Mouse (Mus musculus) MEL (cell line): ENCODE results near the gene Raly. TPM values are rescaled to one million over a fixed set of nuclear protein-coding genes. Genes with fewer than 3 reads are reported as not detected.
A peak's percentile ranks its signal among the peaks of the same experiment; 100 is the strongest.

Source experiments
- DNase-seq: peaks from one replicate; pipeline ENCODE4 v3.0.0; 2011; ENCODE audit warnings: low read depth, low spot score
- H3K27ac ChIP-seq: 2 replicates; pipeline ENCODE4 v1.5.1; 2012; ENCODE audit warnings: low read depth, mild to moderate bottlenecking, control low read depth, low read length, moderate library complexity; ENCODE audit not compliant: control insufficient read depth
- H3K27me3 ChIP-seq, 2 experiments: fragments of 150-350 bp in 1 of 2; sonication (generic) in 1 of 2; 2 replicates each; pipeline ENCODE4 v1.6.1; 2012; ENCODE audit warnings: low read length in 2 of 2, mild to moderate bottlenecking in 2 of 2, improper control_type of control experiment in 1 of 2, moderate library complexity in 1 of 2; ENCODE audit not compliant: insufficient read depth in 2 of 2, control insufficient read depth in 1 of 2
- H3K36me3 ChIP-seq, 2 experiments: 2 replicates each; pipeline ENCODE4 v1.6.1; 2012 to 2014; ENCODE audit warnings: low read length in 2 of 2, improper control_type of control experiment in 1 of 2, inconsistent platforms in 1 of 2, mild to moderate bottlenecking in 1 of 2; ENCODE audit not compliant: insufficient read depth in 2 of 2, control insufficient read depth in 1 of 2
- H3K4me1 ChIP-seq, 2 experiments: fragments of 150-350 bp in 1 of 2; sonication (generic) in 1 of 2; 2 replicates each; pipeline ENCODE4 v1.6.1; 2012; ENCODE audit warnings: low read length in 2 of 2, improper control_type of control experiment in 1 of 2, mild to moderate bottlenecking in 1 of 2; ENCODE audit not compliant: insufficient read depth in 2 of 2, control insufficient read depth in 1 of 2
- H3K4me3 ChIP-seq, 2 experiments: fragments of 150-350 bp in 1 of 2; sonication (generic) in 1 of 2; 2 replicates each; pipeline ENCODE4 v1.5.1; 2012; ENCODE audit warnings: low read depth in 2 of 2, low read length in 2 of 2, mild to moderate bottlenecking in 2 of 2, moderate library complexity in 2 of 2, control low read depth in 1 of 2, improper control_type of control experiment in 1 of 2; ENCODE audit not compliant: control insufficient read depth in 1 of 2, insufficient read depth in 1 of 2
- H3K79me2 ChIP-seq: 2 replicates; pipeline ENCODE4 v1.6.1; 2012; ENCODE audit warnings: mild to moderate bottlenecking, low read length, moderate library complexity; ENCODE audit not compliant: control insufficient read depth, poor library complexity, insufficient read depth
- H3K9ac ChIP-seq: 2 replicates; pipeline ENCODE4 v1.6.1; 2012; ENCODE audit warnings: low read depth, mild to moderate bottlenecking, control low read depth, low read length, moderate library complexity; ENCODE audit not compliant: control insufficient read depth, poor library complexity, severe bottlenecking
- H3K9me3 ChIP-seq: fragments of 150-350 bp; sonication (generic); replicated peaks from 2 replicates; pipeline ENCODE4 v1.6.1; 2012; ENCODE audit warnings: mild to moderate bottlenecking, low read length, improper control_type of control experiment, moderate library complexity; ENCODE audit not compliant: insufficient read depth
- BHLHE40 ChIP-seq: IDR thresholded peaks from 2 replicates; pipeline ENCODE4 v1.6.1; 2012; ENCODE audit warnings: low read depth, mild to moderate bottlenecking, inconsistent platforms, low read length, improper control_type of control experiment, borderline replicate concordance
- CHD2 ChIP-seq: IDR thresholded peaks from 2 replicates; pipeline ENCODE4 v1.6.1; 2011; ENCODE audit warnings: low read length, improper control_type of control experiment
- E2F4 ChIP-seq: IDR thresholded peaks from 2 replicates; pipeline ENCODE4 v1.6.1; 2011; ENCODE audit warnings: low read depth, low read length, improper control_type of control experiment, borderline replicate concordance
- ELF1 ChIP-seq: IDR thresholded peaks from 2 replicates; pipeline ENCODE4 v1.6.1; 2014; ENCODE audit warnings: low read depth, mild to moderate bottlenecking, inconsistent platforms, low read length, improper control_type of control experiment, moderate library complexity
- EP300 ChIP-seq, 2 experiments: IDR thresholded peaks; 2 replicates each; pipeline ENCODE4 v1.6.1; 2011; ENCODE audit warnings: improper control_type of control experiment in 2 of 2, low read length in 2 of 2, low read depth in 1 of 2, mild to moderate bottlenecking in 1 of 2
- ETS1 ChIP-seq: IDR thresholded peaks from 2 replicates; pipeline ENCODE4 v1.6.1; 2012; ENCODE audit warnings: low read depth, mild to moderate bottlenecking, inconsistent platforms, low read length, improper control_type of control experiment, moderate library complexity
- GABPA ChIP-seq: IDR thresholded peaks from 2 replicates; pipeline ENCODE4 v1.6.1; 2012; ENCODE audit warnings: low read depth, mild to moderate bottlenecking, inconsistent platforms, low read length, improper control_type of control experiment, moderate library complexity
- GATA1 ChIP-seq: IDR thresholded peaks from 2 replicates; pipeline ENCODE4 v1.6.1; 2011; ENCODE audit warnings: low read depth, low read length, improper control_type of control experiment
- HCFC1 ChIP-seq: IDR thresholded peaks from 2 replicates; pipeline ENCODE4 v1.6.1; 2012; ENCODE audit warnings: low read depth, mild to moderate bottlenecking, inconsistent platforms, low read length, improper control_type of control experiment, moderate library complexity
- MAFK ChIP-seq: IDR thresholded peaks from 2 replicates; pipeline ENCODE4 v1.6.1; 2011; ENCODE audit warnings: low read depth, mild to moderate bottlenecking, low read length, improper control_type of control experiment, borderline replicate concordance
- MAX ChIP-seq: IDR thresholded peaks from 2 replicates; pipeline ENCODE4 v1.6.1; 2011; ENCODE audit warnings: low read length, improper control_type of control experiment
- MAZ ChIP-seq: IDR thresholded peaks from 2 replicates; pipeline ENCODE4 v1.6.1; 2012; ENCODE audit warnings: low read depth, mild to moderate bottlenecking, inconsistent platforms, low read length, improper control_type of control experiment
- MEF2A ChIP-seq: IDR thresholded peaks from 2 replicates; pipeline ENCODE4 v1.6.1; 2014; ENCODE audit warnings: low read depth, mild to moderate bottlenecking, inconsistent platforms, low read length, improper control_type of control experiment; ENCODE audit not compliant: poor library complexity, insufficient replicate concordance, severe bottlenecking; ENCODE audit errors: extremely low read depth
- MXI1 ChIP-seq: IDR thresholded peaks from 2 replicates; pipeline ENCODE4 v1.6.1; 2011; ENCODE audit warnings: mild to moderate bottlenecking, low read depth, low read length, improper control_type of control experiment
- MYB ChIP-seq: IDR thresholded peaks from 2 replicates; pipeline ENCODE4 v1.6.1; 2011; ENCODE audit warnings: mild to moderate bottlenecking, low read depth, low read length, improper control_type of control experiment
- NELFE ChIP-seq: IDR thresholded peaks from 2 replicates; pipeline ENCODE4 v1.6.1; 2011; ENCODE audit warnings: low read depth, low read length, improper control_type of control experiment
- NRF1 ChIP-seq: IDR thresholded peaks from 2 replicates; pipeline ENCODE4 v1.6.1; 2014; ENCODE audit warnings: low read depth, mild to moderate bottlenecking, inconsistent platforms, low read length, improper control_type of control experiment, moderate library complexity; ENCODE audit not compliant: poor library complexity, insufficient read depth, severe bottlenecking
- POLR2A ChIP-seq, 2 experiments: IDR thresholded peaks; 2 replicates each; pipeline ENCODE4 v1.6.1; 2011 to 2012; ENCODE audit warnings: low read length in 2 of 2, mild to moderate bottlenecking in 2 of 2, control low read depth in 1 of 2, improper control_type of control experiment in 1 of 2, low read depth in 1 of 2, moderate library complexity in 1 of 2; ENCODE audit not compliant: control insufficient read depth in 1 of 2, insufficient read depth in 1 of 2, poor library complexity in 1 of 2
- POLR2AphosphoS2 ChIP-seq: IDR thresholded peaks from 2 replicates; pipeline ENCODE4 v1.6.1; 2011; ENCODE audit warnings: low read length, improper control_type of control experiment
- POLR2AphosphoS5 ChIP-seq: IDR thresholded peaks from 2 replicates; pipeline ENCODE4 v1.6.1; 2012; ENCODE audit warnings: low read depth, borderline replicate concordance, mild to moderate bottlenecking, inconsistent platforms, low read length, moderate library complexity, mixed read lengths
- RAD21 ChIP-seq: IDR thresholded peaks from 2 replicates; pipeline ENCODE4 v1.6.1; 2011; ENCODE audit warnings: mild to moderate bottlenecking, low read depth, low read length, improper control_type of control experiment
- RCOR1 ChIP-seq: IDR thresholded peaks from 2 replicates; pipeline ENCODE4 v1.6.1; 2012; ENCODE audit warnings: low read depth, mild to moderate bottlenecking, inconsistent platforms, low read length, improper control_type of control experiment
- SMC3 ChIP-seq: IDR thresholded peaks from 2 replicates; pipeline ENCODE4 v1.6.1; 2011; ENCODE audit warnings: low read depth, low read length, improper control_type of control experiment
- TAL1 ChIP-seq: IDR thresholded peaks from 2 replicates; pipeline ENCODE4 v1.6.1; 2012; ENCODE audit warnings: mild to moderate bottlenecking, inconsistent platforms, low read length, moderate library complexity, mixed read lengths
- TBP ChIP-seq: IDR thresholded peaks from 2 replicates; pipeline ENCODE4 v1.8.0; 2011; ENCODE audit warnings: low read depth, low read length, improper control_type of control experiment
- TCF12 ChIP-seq: IDR thresholded peaks from 2 replicates; pipeline ENCODE4 v1.6.1; 2014; ENCODE audit warnings: low read depth, mild to moderate bottlenecking, inconsistent platforms, low read length, improper control_type of control experiment, moderate library complexity
- USF2 ChIP-seq, 2 experiments: IDR thresholded peaks; 2 replicates each; pipeline ENCODE4 v1.6.1; 2011 to 2012; ENCODE audit warnings: improper control_type of control experiment in 2 of 2, low read length in 2 of 2, borderline replicate concordance in 1 of 2, inconsistent platforms in 1 of 2, low read depth in 1 of 2, mild to moderate bottlenecking in 1 of 2; ENCODE audit not compliant: insufficient read depth in 1 of 2
- ZC3H11A ChIP-seq: IDR thresholded peaks from 2 replicates; pipeline ENCODE4 v1.6.1; 2012; ENCODE audit warnings: low read depth, mild to moderate bottlenecking, inconsistent platforms, low read length, improper control_type of control experiment
- ZNF384 ChIP-seq: IDR thresholded peaks from 2 replicates; pipeline ENCODE4 v1.6.1; 2012; ENCODE audit warnings: low read depth, mild to moderate bottlenecking, inconsistent platforms, low read length, improper control_type of control experiment
- polyA plus RNA-seq, 2 experiments: library from polyadenylated mRNA; stranded (reverse) in 1 of 2; unstranded in 1 of 2; fragments of >175 nt in 1 of 2; fragments of >200 nt in 1 of 2; gene quantifications; 2 replicates each; pipeline versions ENCODE4 v1.2.1 to v1.2.4; 2012; ENCODE audit warnings: low replicate concordance in 2 of 2, low read depth in 1 of 2; ENCODE audit not compliant: insufficient read length in 2 of 2, insufficient read depth in 1 of 2, missing spikeins in 1 of 2
- total RNA-seq: library from RNA; depleted of rRNA; stranded (reverse); fragments of 300-350 nt; gene quantifications from 2 replicates; pipeline ENCODE4 v1.2.3, GENCODE M21; 2012

Gene Raly
- total and polyA plus RNA-seq, 3 experiments: 214 to 407 TPM; not detected in 1

DNA sequence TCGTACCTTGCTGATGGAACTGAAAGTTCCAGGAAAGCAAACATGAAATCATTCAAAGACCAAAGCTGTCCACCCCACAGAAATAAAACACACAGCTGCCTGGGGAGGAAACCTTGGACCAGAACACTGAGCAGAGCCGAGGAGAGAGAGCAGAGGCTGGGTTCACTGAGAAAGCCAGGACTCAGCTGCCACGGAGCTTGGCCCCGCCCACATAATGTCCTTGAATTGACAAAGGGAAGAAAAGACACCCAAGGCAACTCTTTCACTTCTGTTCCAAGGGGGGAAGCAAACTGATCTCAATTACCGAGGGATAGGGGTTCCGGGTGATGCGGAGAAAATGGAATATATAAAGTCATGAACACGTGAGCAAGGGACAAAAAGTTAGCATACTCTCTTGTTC, 39.0 kb upstream of the Raly start:
- Histone ChIP-seq H3K79me2 (no peaks in the 10 kb centered on the region), H3K27me3 (no peaks in the 10 kb centered on the region), H3K4me3 (peak overlapping the region; percentile 20 to 58; a peak in 3 of 4 replicates), H3K36me3 (0 out of 4 replicates have a peak, but pooled peaks cover 0 to 2% of the 10 kb centered on the region in 2 experiments), H3K9me3 (no peaks in the 10 kb centered on the region), H3K9ac (no peak overlapping the region), H3K27ac (no peak overlapping the region), H3K4me1 (peaks cover 0 to 4% of the 10 kb centered on the region in 2 experiments; a peak in 3 of 4 replicates)
- no peak for TF ChIP-seq RCOR1
- no peak for TF ChIP-seq POLR2A (IDR thresholded peaks at IDR 0.05; ENCODE audit: control insufficient read depth in 1 of 2, insufficient read depth in 1 of 2, low read depth in 1 of 2, low read length in 2 of 2, poor library complexity in 1 of 2)
- TF ChIP-seq POLR2AphosphoS5: no peak
- TF ChIP-seq BHLHE40: no peak
- TF ChIP-seq ZC3H11A: no peak
- DNase-seq: peak; percentile 27

DNA sequence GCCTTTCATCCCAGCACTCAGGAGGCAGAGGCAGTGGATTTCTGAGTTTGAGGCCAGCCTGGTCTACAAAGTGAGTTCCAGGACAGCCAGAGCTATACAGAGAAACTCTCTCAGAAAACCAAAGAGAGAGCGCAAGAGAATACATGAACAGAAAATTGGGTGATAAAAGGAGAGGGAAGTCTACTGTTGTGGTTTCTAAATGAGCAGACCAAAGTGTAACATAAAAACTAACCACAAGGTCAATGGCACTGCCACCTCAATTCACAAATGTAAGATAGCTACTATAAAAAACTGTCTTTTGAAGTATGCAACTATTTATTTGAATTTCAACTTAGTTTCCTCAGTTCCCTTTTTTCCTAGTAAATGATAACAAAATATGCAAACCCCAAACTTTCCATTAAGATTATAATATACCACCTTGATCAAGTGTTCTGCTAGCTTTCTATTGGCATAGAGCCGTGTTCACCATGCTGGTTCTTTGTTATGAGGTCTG, 36.8 kb upstream of the Raly start:
- Histone ChIP-seq H3K9me3 (no peaks in the 10 kb centered on the region), H3K9ac (no peak overlapping the region), H3K36me3 (0 out of 4 replicates have a peak, but pooled peaks cover 0 to 2% of the 10 kb centered on the region in 2 experiments), H3K4me3 (no peak overlapping the region), H3K27me3 (no peaks in the 10 kb centered on the region), H3K79me2 (no peaks in the 10 kb centered on the region), H3K27ac (no peak overlapping the region), H3K4me1 (peaks cover 0 to 4% of the 10 kb centered on the region in 2 experiments; a peak in 3 of 4 replicates)
- peak; percentile 53 for DNase-seq
- TF ChIP-seq MAZ (no peak), CHD2 (no peak), GATA1 (0 out of 2 replicates have a peak, but pooled peaks have one; percentile 12), RCOR1 (0 out of 2 replicates have a peak, but pooled peaks have one; percentile 43), MYB (no peak), MEF2A (no peak), TCF12 (no peak), BHLHE40 (no peak), NRF1 (no peak), ELF1 (no peak), NELFE (no peak), HCFC1 (no peak), MAX (no peak), USF2 (IDR thresholded peaks at IDR 0.05; ENCODE audit: borderline replicate concordance in 1 of 2, insufficient read depth in 1 of 2, low read depth in 1 of 2, low read length in 2 of 2) (no peak), MAFK (no peak), TBP (no peak), MXI1 (no peak), E2F4 (no peak), EP300 (IDR thresholded peaks at IDR 0.05; ENCODE audit: low read depth in 1 of 2, low read length in 2 of 2) (peak; percentile 10 to 41; a peak in 1 of 4 replicates), ZNF384 (peak; percentile 90), RAD21 (no peak), GABPA (no peak), ETS1 (peak; percentile 36; the same call in 1 of the 2 replicates), TAL1 (no peak), POLR2AphosphoS2 (no peak), SMC3 (no peak)
